Mouse (Mus musculus) CH12F3 (cell line): ENCODE measurements around the gene Adpgk.
"Not testable (repeated sequence)": the region's sequence is repeated elsewhere in the genome, so short reads cannot be mapped to it uniquely, and the experiment has no call there.

Source experiments
- in situ Hi-C: fragments of 300-500 bp; cut with MboI; formaldehyde crosslinking; loops from 2 replicates; pipeline ENCODE4 v1.14.3; 2020; ENCODE audit warnings: low sequenced_read_pairs

Gene Adpgk

GRCm38 (mm10) chr9:59360487-59360886, 69.1 kb downstream of the Adpgk start:
- in situ Hi-C loops = not testable (repeated sequence)

GRCm38 (mm10) chr9:59369220-59369619, 77.9 kb downstream of the Adpgk start:
- in situ Hi-C loops = no loop called here

DNA sequence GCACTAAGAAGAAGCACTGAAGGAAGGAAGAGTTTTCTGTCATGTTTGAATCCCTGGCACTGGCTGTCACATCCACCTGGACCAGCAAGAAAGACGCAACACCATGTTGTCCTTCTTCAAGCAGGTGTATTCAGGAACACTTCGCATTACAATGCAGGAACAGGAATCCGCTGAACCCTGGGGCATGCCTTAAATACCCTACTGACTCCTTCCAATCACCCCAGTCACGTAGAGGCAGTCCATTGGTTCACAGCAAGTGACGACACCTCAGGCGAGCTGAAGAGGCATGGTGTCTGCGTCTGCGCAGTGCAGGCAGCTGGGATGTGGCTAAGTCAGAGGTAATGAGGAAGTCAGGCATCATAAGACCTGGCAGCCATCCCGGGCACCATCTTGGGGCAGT, 78.3 kb downstream of the Adpgk start:
- in situ Hi-C loops = no loop called here
